Mouse (Mus musculus) natural killer cell, adult 2 months (primary cell): ENCODE measurements around the gene Secisbp2.

Experiments
- DNase-seq, 2 experiments: peaks; one replicate each; pipeline ENCODE4 v3.0.0; 2022; ENCODE audit warnings: low spot score in 2 of 2

The Secisbp2 gene

DNA sequence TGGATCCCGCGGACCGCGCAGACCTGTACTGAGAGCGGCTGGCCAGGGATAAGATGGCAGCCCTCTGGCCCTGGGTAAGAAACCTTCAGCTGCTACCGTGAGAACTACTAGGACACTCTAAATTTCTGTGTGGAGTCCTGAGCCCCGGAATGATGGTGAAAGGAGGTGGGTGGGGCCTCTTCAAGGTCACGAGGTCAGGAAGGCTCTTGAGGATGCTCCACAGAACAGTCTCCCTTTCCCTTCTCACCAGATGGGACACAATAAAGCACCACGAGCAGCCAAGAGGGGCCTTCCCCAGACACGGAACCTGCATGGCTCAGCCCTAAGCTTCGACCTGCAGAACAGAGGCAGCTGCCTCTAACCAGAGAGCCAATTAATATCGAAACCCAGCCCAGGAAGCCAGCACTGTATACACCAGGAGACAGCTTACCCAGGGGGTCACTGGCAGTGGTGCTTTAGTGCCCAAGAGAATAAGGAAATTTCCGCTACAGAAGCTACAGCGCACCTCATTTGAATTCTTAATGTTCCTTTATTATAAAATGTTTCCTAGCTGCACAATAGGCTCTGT, 80.7 kb downstream of the Secisbp2 start:
- DNase-seq: no peak
